Mouse (Mus musculus) liver, embryonic 15.5 days (tissue): ENCODE results near the gene Gm13277. TPM values are rescaled to one million over a fixed set of nuclear protein-coding genes. Genes with fewer than 3 reads are reported as not detected.
"Not testable (repeated sequence)": the region's sequence is repeated elsewhere in the genome, so short reads cannot be mapped to it uniquely, and the experiment has no call there.

Source experiments
- ATAC-seq: fragments of 200-750 bp; cut with Nextera tagmentation; 2 replicates; pipeline ENCODE4 v1.8.0; 2017; ENCODE audit warnings: moderate number of reproducible peaks, mild to moderate bottlenecking, moderate library complexity; ENCODE audit not compliant: insufficient read depth
- H3K27ac ChIP-seq: fragments of 300-500 bp; sonication (generic); replicated peaks from 2 replicates; pipeline ENCODE4 v1.5.1; 2015; ENCODE audit warnings: mild to moderate bottlenecking, inconsistent platforms
- H3K27me3 ChIP-seq: fragments of 300-500 bp; sonication (generic); 2 replicates; pipeline ENCODE4 v1.6.1; 2015; ENCODE audit warnings: mild to moderate bottlenecking, inconsistent platforms
- H3K36me3 ChIP-seq: fragments of 300-500 bp; sonication (generic); replicated peaks from 2 replicates; pipeline ENCODE4 v1.6.1; 2015; ENCODE audit warnings: moderate library complexity, mild to moderate bottlenecking, inconsistent platforms
- H3K4me1 ChIP-seq: fragments of 300-500 bp; sonication (generic); replicated peaks from 2 replicates; pipeline ENCODE4 v1.6.1; 2015; ENCODE audit warnings: inconsistent platforms
- H3K4me2 ChIP-seq: fragments of 300-500 bp; sonication (generic); 2 replicates; pipeline ENCODE4 v1.6.1; 2015; ENCODE audit warnings: moderate library complexity, mild to moderate bottlenecking, inconsistent platforms
- H3K4me3 ChIP-seq: fragments of 300-500 bp; sonication (generic); replicated peaks from 2 replicates; pipeline ENCODE4 v1.5.1; 2015; ENCODE audit warnings: mild to moderate bottlenecking, inconsistent platforms
- H3K9ac ChIP-seq: fragments of 300-500 bp; sonication (generic); 2 replicates; pipeline ENCODE4 v1.6.1; 2015; ENCODE audit warnings: moderate library complexity, mild to moderate bottlenecking, inconsistent platforms
- H3K9me3 ChIP-seq: fragments of 300-500 bp; sonication (generic); replicated peaks from 2 replicates; pipeline ENCODE4 v1.6.1; 2016; ENCODE audit warnings: inconsistent platforms
- WGBS: fragments of 180-500 bp; shearing (Covaris S2); methylation state at CpG from one replicate; pipeline ENCODE4 v1.1.7; 2015; ENCODE audit warnings: mixed read lengths; ENCODE audit not compliant: insufficient replicate concordance; 5-methylcytosine and 5-hydroxymethylcytosine counted together
- polyA plus RNA-seq: library from polyadenylated mRNA; unstranded; fragments of >200 nt; fragmentation: Nextera tagmentation; extraction: Ambion mirVana; gene quantifications from 2 replicates; pipeline ENCODE4 v1.2.1, GENCODE M21; 2015

Gm13277 gene
- polyA plus RNA-seq, 1 experiment from 2014 or later, result not detected

DNA sequence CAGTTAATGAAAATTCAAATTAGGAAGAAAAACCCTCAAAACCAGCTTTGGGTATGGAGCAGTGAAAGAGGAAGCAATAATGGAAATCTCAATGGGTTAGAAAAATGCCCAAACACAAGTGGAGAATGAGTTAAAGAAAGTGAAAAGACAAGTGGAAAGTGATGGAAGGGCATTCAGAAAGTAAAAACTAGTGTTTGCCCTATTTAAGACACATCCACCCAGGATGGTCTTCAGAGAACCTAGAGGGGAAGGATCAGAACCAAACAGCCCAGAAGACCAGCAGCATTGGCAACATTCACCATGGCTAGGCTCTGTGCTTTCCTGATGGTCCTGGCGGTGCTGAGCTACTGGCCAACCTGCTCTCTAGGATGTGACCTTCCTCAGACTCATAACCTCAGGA lies 46.8 kb downstream of the Gm13277 start, which contains the start of gene Ifna5:
TSS of gene Ifna5 (plus strand) at position 301 of the 400 bp plus-strand sequence.
- not testable (repeated sequence) for H3K9ac ChIP-seq, H3K4me3 ChIP-seq, H3K4me1 ChIP-seq, ATAC-seq, H3K9me3 ChIP-seq, H3K27me3 ChIP-seq, H3K4me2 ChIP-seq, H3K36me3 ChIP-seq, H3K27ac ChIP-seq
- WGBS, result 57% methylated on average over 1 of the region's 1 CpGs

Other genes starting within 250 kb of the Gm13277 start
- not detected in 2 replicates for gene Ifna15, start 230.4 kb upstream of the Gm13277 start, polyA plus RNA-seq
- gene Ifna14, start 216.8 kb upstream of the Gm13277 start, polyA plus RNA-seq, result not detected in 2 replicates
- gene Ifna9, start 196.2 kb upstream of the Gm13277 start, polyA plus RNA-seq, result not detected in 2 replicates
- not detected in 2 replicates for gene Ifna12, start 185.3 kb upstream of the Gm13277 start, polyA plus RNA-seq
- not detected in 2 replicates for gene C87499, start 154.2 kb upstream of the Gm13277 start, polyA plus RNA-seq
- gene Ifna13, start 144.2 kb upstream of the Gm13277 start, polyA plus RNA-seq, result not detected in 2 replicates
- gene Ifna16, start 111.7 kb upstream of the Gm13277 start, polyA plus RNA-seq, result not detected in 2 replicates
- not detected in 2 replicates for gene Ifna2, start 104.7 kb upstream of the Gm13277 start, polyA plus RNA-seq
- not detected in 2 replicates for gene Ifnab, start 97.3 kb upstream of the Gm13277 start, polyA plus RNA-seq
- gene Gm26566, start 66.8 kb upstream of the Gm13277 start, polyA plus RNA-seq, result 0.20 and 0.51 TPM in 2 replicates
- gene Klhl9, start 66.2 kb upstream of the Gm13277 start, polyA plus RNA-seq, result 22.3 and 22.6 TPM in 2 replicates
- not detected in 2 replicates for gene Gm13271, start 33.8 kb upstream of the Gm13277 start, polyA plus RNA-seq
- not detected in 2 replicates for gene Gm13283, start 28.5 kb upstream of the Gm13277 start, polyA plus RNA-seq
- gene Gm13290, start 14.8 kb upstream of the Gm13277 start, polyA plus RNA-seq, result not detected in 2 replicates
- not detected in 2 replicates for gene Gm13289, start 11.7 kb upstream of the Gm13277 start, polyA plus RNA-seq
- gene Gm13272, start 8.8 kb upstream of the Gm13277 start, polyA plus RNA-seq, result not detected in 2 replicates
- gene Ifnz, start 6.5 kb upstream of the Gm13277 start, polyA plus RNA-seq, result not detected in 2 replicates
- gene Gm13276, start 2.9 kb upstream of the Gm13277 start, polyA plus RNA-seq, result not detected in 2 replicates
- gene Gm13278, start 2.9 kb downstream of the Gm13277 start, polyA plus RNA-seq, result not detected in 2 replicates
- gene Gm13275, start 5.9 kb downstream of the Gm13277 start, polyA plus RNA-seq, result not detected in 2 replicates
- gene Gm13279, start 8.8 kb downstream of the Gm13277 start, polyA plus RNA-seq, result not detected in 2 replicates
- gene Gm13285, start 11.0 kb downstream of the Gm13277 start, polyA plus RNA-seq, result 0.20 TPM in 1 of 2 replicates, not detected in the other
- gene Gm13287, start 14.6 kb downstream of the Gm13277 start, polyA plus RNA-seq, result not detected in 2 replicates
- gene Gm13288, start 16.9 kb downstream of the Gm13277 start, polyA plus RNA-seq, result not detected in 2 replicates
- gene Ifna7, start 27.6 kb downstream of the Gm13277 start, polyA plus RNA-seq, result not detected in 2 replicates
- gene Ifna11, start 31.3 kb downstream of the Gm13277 start, polyA plus RNA-seq, result not detected in 2 replicates
- not detected in 2 replicates for gene Ifna6, start 38.8 kb downstream of the Gm13277 start, polyA plus RNA-seq
- not detected in 2 replicates for gene Ifna5, start 46.9 kb downstream of the Gm13277 start, polyA plus RNA-seq
- not detected in 2 replicates for gene Ifna4, start 53.2 kb downstream of the Gm13277 start, polyA plus RNA-seq
- gene Ifna1, start 61.5 kb downstream of the Gm13277 start, polyA plus RNA-seq, result not detected in 2 replicates
- not detected in 2 replicates for gene Ifne, start 91.6 kb downstream of the Gm13277 start, polyA plus RNA-seq